11 mouse cellular contexts compared by ENCODE assay signal in the genomic region with DNA sequence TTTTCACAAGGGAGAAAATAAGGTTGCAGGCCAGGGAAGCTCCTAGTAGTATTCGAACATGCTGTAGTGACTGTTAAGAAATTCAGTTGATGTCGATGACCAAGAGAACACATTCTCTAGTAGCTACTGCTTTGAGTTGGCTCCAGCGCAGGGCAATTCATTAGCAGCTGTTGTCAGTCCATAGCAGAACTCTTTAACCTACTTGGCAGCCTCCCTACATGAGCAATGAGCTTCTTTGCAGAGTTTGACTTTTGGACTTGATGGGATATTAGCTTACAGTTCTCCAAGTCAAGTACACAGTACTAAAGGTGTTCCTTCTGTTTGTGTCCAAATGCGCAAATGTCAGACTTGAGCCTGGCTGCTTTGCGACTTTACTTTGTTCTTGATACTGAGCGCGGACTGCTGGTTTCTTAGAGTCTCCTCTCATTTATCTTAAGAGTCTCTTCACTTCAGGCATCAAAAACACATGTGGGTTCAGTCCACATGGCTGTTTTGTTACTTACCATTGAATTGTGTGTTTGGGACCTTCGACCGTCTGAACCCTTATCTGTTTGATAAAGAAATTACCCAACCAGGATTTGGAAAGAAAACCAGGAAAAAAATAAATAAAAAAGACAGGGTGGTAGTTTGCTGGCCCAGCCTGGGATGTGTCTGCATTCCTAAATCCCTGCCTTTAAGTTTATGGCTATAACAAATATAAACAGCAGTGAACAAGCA. TPM values are rescaled to one million over a fixed set of nuclear protein-coding genes. Genes with fewer than 3 reads are reported as not detected.
A peak's percentile ranks its signal among the peaks of the same experiment; 100 is the strongest.
DNase-seq lines count a peak whose midpoint lies in the region; ATAC-seq lines count a peak whose summit lies in the region.
"Had no signal": no experiment of that assay in that cellular context is flagged by ENCODE, and none has a peak within 500 bp of the region (broad histone marks: within the 10 kb centered on the region; RNA-seq: fewer than 3 reads in every experiment).

No protein-coding gene starts in this region.

- H3K4me1 ChIP-seq in liver, embryonic 15.5 days (replicated peaks), result peaks cover 26% of the 10 kb centered on the region
- peaks cover 14% of the 10 kb centered on the region for H3K4me1 ChIP-seq in liver, embryonic 11.5 days (replicated peaks; ENCODE audit: control insufficient read depth, insufficient read depth, low read length)
- peaks cover 19% of the 10 kb centered on the region for H3K4me1 ChIP-seq in neural tube, embryonic 15.5 days
- H3K4me1 ChIP-seq in forebrain, embryonic 11.5 days (replicated peaks; ENCODE audit: control insufficient read depth, insufficient read depth, low read length), result no peaks in the 10 kb centered on the region
- H3K4me1 ChIP-seq: neural tube, embryonic 12.5 days had no signal

- no peak overlapping the region for H3K9ac ChIP-seq in liver, embryonic 15.5 days
- no peak overlapping the region for H3K9ac ChIP-seq in liver, embryonic 11.5 days (ENCODE audit: low read depth, low read length)
- H3K9ac ChIP-seq in neural tube, embryonic 15.5 days (replicated peaks), result no peak overlapping the region
- H3K9ac ChIP-seq in forebrain, embryonic 11.5 days (ENCODE audit: low read length), result no peak overlapping the region
- H3K9ac ChIP-seq: forebrain, embryonic 15.5 days; neural tube, embryonic 12.5 days had no signal

- H3K4me2 ChIP-seq in liver, embryonic 15.5 days, result no peak overlapping the region
- no peak overlapping the region for H3K4me2 ChIP-seq in liver, embryonic 11.5 days
- no peak overlapping the region for H3K4me2 ChIP-seq in neural tube, embryonic 15.5 days
- no peak overlapping the region for H3K4me2 ChIP-seq in forebrain, embryonic 11.5 days (ENCODE audit: low read depth, low read length, severe bottlenecking)
- H3K4me2 ChIP-seq: forebrain, embryonic 15.5 days; neural tube, embryonic 12.5 days had no signal

- H3K4me3 ChIP-seq in liver, embryonic 15.5 days (replicated peaks), result no peak overlapping the region
- H3K4me3 ChIP-seq in liver, embryonic 11.5 days (ENCODE audit: low read depth, low read length), result no peak overlapping the region
- H3K4me3 ChIP-seq in neural tube, embryonic 15.5 days (replicated peaks), result no peak overlapping the region
- H3K4me3 ChIP-seq in forebrain, embryonic 11.5 days (ENCODE audit: low read depth, low read length), result no peak overlapping the region
- H3K4me3 ChIP-seq: forebrain, embryonic 15.5 days; neural tube, embryonic 12.5 days had no signal

- no peaks in the 10 kb centered on the region for H3K9me3 ChIP-seq in liver, embryonic 15.5 days (replicated peaks)
- no peaks in the 10 kb centered on the region for H3K9me3 ChIP-seq in liver, embryonic 11.5 days (ENCODE audit: control insufficient read depth, low read length)
- H3K9me3 ChIP-seq in neural tube, embryonic 15.5 days (replicated peaks), result no peaks in the 10 kb centered on the region
- no peaks in the 10 kb centered on the region for H3K9me3 ChIP-seq in forebrain, embryonic 11.5 days (ENCODE audit: control insufficient read depth, low read length)
- H3K9me3 ChIP-seq: forebrain, embryonic 15.5 days; neural tube, embryonic 12.5 days had no signal

- DNase-seq in adrenal gland, adult 2 months, result peak; percentile 76
- DNase-seq in adrenal gland, postnatal 4 days (ENCODE audit: low spot score in 2 of 2), result no peak
- DNase-seq in liver, embryonic 11.5 days (ENCODE audit: low spot score), result no peak
- DNase-seq in kidney, adult 9 months, result peak; percentile 95
- DNase-seq in thymus, postnatal 36 days, result no peak
- DNase-seq in forebrain, embryonic 11.5 days (ENCODE audit: low spot score), result no peak
- DNase-seq: cerebellum, postnatal 25 days had no signal

- H3K27ac ChIP-seq in liver, embryonic 15.5 days (replicated peaks), result peak overlapping the region; percentile 51; the same call in 1 of the 2 replicates
- no peak overlapping the region for H3K27ac ChIP-seq in liver, embryonic 11.5 days (ENCODE audit: low read depth, low read length)
- H3K27ac ChIP-seq in neural tube, embryonic 15.5 days (replicated peaks), result 0 out of 2 replicates have a peak overlapping the region, but pooled peaks have one; percentile 29
- H3K27ac ChIP-seq in forebrain, embryonic 11.5 days (ENCODE audit: low read depth, low read length), result no peak overlapping the region
- H3K27ac ChIP-seq: forebrain, embryonic 15.5 days; neural tube, embryonic 12.5 days had no signal

- H3K36me3 ChIP-seq in liver, embryonic 15.5 days (replicated peaks), result no peaks in the 10 kb centered on the region
- no peaks in the 10 kb centered on the region for H3K36me3 ChIP-seq in liver, embryonic 11.5 days (ENCODE audit: control insufficient read depth, insufficient read depth, low read length)
- H3K36me3 ChIP-seq in neural tube, embryonic 15.5 days, result no peaks in the 10 kb centered on the region
- no peaks in the 10 kb centered on the region for H3K36me3 ChIP-seq in forebrain, embryonic 11.5 days (ENCODE audit: control insufficient read depth, insufficient read depth, low read length)
- H3K36me3 ChIP-seq: forebrain, embryonic 15.5 days; neural tube, embryonic 12.5 days had no signal

- H3K27me3 ChIP-seq in liver, embryonic 15.5 days, result no peaks in the 10 kb centered on the region
- H3K27me3 ChIP-seq in liver, embryonic 11.5 days (replicated peaks; ENCODE audit: control insufficient read depth, insufficient read depth, low read length), result no peaks in the 10 kb centered on the region
- no peaks in the 10 kb centered on the region for H3K27me3 ChIP-seq in neural tube, embryonic 15.5 days (replicated peaks)
- H3K27me3 ChIP-seq in forebrain, embryonic 11.5 days (ENCODE audit: control insufficient read depth, insufficient read depth, low read length), result no peaks in the 10 kb centered on the region
- H3K27me3 ChIP-seq: forebrain, embryonic 15.5 days; neural tube, embryonic 12.5 days had no signal

- WGBS in liver, embryonic 15.5 days (ENCODE audit: insufficient replicate concordance), result 65% methylated on average over 9 of the region's 9 CpGs
- 74% methylated on average over 9 of the region's 9 CpGs for WGBS in liver, embryonic 11.5 days
- WGBS in neural tube, embryonic 15.5 days, result 72% methylated on average over 9 of the region's 9 CpGs
- WGBS in forebrain, embryonic 11.5 days, result 95% methylated on average over 9 of the region's 9 CpGs

- ATAC-seq in liver, embryonic 15.5 days (ENCODE audit: insufficient read depth), result peak; percentile 66
- no peak for ATAC-seq in liver, embryonic 11.5 days (replicated peaks; ENCODE audit: low FRiP score)
- ATAC-seq in neural tube, embryonic 15.5 days (ENCODE audit: low FRiP score), result no peak
- ATAC-seq in forebrain, embryonic 11.5 days (replicated peaks; ENCODE audit: low FRiP score), result no peak
- ATAC-seq: forebrain, embryonic 15.5 days had no signal

RNA-seq across cellular contexts. Expression of gene Cblb, which starts 47.9 kb away (rescaled TPM):
- 10 to 100 TPM; 26.8 to 39.4 TPM for total RNA-seq in adrenal gland, adult 2 months (2021)
- polyA plus RNA-seq in adrenal gland, adult 2 months (2012; rRNA removed), result 7.8 and 8.3 TPM in 2 replicates
- 10 to 100 TPM; 24.4 to 27.1 TPM for total RNA-seq in adrenal gland, postnatal 4 days (2021)
- 1.8 TPM in 2 replicates for polyA plus RNA-seq in liver, embryonic 15.5 days (2015; fragmentation: Nextera tagmentation; extraction: Ambion mirVana)
- polyA plus RNA-seq in liver, embryonic 11.5 days (2014; fragmentation: Nextera tagmentation; extraction: Ambion mirVana), result 10.6 and 11.1 TPM in 2 replicates
- polyA plus RNA-seq in neural tube, embryonic 15.5 days (2015; fragmentation: Nextera tagmentation; extraction: Ambion mirVana), result 7.7 and 10.8 TPM in 2 replicates
- polyA plus RNA-seq in forebrain, embryonic 11.5 days (2014; fragmentation: Nextera tagmentation; extraction: Ambion mirVana), result 41.9 and 42.9 TPM in 2 replicates

Comparison
In these comparisons a context has a peak if more than half of its experiments do, and no peak if none do; other contexts are left out.
1. DNase-seq: peak in adrenal gland, adult 2 months (single experiment) and kidney, adult 9 months (single experiment); none in adrenal gland, postnatal 4 days (0 of 2), liver, embryonic 11.5 days (single experiment), thymus, postnatal 36 days (0 of 2) and forebrain, embryonic 11.5 days (single experiment).
2. H3K27ac ChIP-seq: peak in liver, embryonic 15.5 days (single experiment) and neural tube, embryonic 15.5 days (single experiment); none in liver, embryonic 11.5 days (single experiment) and forebrain, embryonic 11.5 days (single experiment).